Mouse (Mus musculus): ENCODE measurements around the gene Olfr618. TPM values are rescaled to one million over a fixed set of nuclear protein-coding genes. Genes with fewer than 3 reads are reported as not detected.

The Olfr618 gene
- not detected for total RNA-seq (2023)

DNA sequence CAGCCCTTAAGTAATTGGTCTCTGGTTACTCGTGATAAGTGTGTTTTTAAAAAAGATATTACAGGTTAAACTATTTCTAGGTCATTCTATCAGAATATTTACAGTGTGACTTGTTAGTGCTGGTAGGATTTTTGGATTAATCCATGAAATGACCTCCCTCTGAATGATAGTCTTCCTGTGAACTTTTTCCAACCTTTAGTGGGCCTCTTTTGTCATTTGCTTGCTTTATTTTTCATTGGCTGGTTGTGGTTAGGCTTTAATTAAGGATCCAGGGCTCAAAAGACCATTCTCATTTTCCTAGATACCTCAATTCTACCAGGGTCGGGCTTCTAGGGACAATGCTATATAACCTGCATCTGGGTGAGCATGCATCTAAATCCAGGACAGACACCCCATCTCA, at the start of gene Olfr618:
Olfr618 (plus strand) TSS at position 301 of the 400 bp plus-strand sequence.

DNA sequence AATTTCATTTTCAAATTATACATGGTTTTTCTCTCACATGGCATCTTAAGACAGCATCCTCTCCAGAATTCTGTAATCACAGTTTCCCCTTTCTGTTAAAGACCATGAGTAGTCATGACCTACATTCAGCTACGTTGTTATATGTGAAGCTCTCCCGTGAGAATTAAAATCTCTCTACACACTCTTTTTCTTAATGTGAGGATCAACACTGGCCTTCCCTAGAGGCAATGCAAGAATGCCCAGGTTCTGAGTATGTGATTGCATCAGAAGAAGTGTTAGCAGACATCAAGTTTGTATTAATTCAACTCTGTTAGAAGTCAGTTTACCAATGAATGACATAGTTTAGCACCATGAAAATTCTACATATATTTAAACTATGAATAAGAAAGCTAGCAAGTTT, 47.3 kb upstream of the Olfr618 start, which contains the start of gene Olfr612:
Olfr612 (minus strand) TSS at position 101 of the 400 bp plus-strand sequence.

DNA sequence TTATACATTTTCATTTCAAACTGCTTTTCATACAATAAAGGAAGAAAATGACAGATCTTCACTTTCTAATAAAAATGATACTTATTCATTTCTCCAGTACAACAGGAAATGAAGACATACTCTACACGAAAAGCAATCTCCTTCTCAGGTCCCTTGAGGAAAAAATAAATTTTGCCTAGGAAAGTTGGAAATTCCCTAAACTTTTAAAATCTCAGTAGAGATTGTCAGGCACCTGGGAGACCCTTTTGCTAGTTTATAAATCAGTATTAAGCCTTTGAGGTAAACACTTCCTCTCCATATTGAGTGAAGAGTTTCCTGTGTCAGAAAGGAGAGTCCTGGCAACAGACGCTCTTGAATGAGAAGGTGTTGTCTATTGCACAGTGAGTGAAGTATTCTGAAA, 42.1 kb upstream of the Olfr618 start, which contains the start of gene Olfr613:
Olfr613 (plus strand) TSS at position 301 of the 400 bp plus-strand sequence.

DNA sequence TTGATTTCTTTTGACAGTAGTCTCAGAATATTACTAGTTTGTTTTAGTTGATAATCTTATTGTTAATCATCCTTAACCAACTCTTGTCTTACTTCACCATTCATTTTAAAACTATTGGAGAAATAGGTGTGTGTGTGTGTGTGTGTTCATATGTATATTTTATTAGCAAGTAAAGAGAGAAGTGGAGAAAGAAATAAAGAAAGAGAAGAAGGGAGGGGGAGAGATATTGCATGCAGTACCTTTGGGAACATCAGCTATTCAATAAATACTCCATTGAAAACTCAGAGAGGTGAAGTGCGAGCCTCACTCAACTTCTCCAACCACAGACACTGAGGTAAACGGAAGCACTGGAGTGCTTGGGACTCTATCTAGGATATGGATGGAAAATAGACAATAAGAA, 34.1 kb upstream of the Olfr618 start, which contains the start of gene Olfr615:
Olfr615 (plus strand) TSS at position 301 of the 400 bp plus-strand sequence.

DNA sequence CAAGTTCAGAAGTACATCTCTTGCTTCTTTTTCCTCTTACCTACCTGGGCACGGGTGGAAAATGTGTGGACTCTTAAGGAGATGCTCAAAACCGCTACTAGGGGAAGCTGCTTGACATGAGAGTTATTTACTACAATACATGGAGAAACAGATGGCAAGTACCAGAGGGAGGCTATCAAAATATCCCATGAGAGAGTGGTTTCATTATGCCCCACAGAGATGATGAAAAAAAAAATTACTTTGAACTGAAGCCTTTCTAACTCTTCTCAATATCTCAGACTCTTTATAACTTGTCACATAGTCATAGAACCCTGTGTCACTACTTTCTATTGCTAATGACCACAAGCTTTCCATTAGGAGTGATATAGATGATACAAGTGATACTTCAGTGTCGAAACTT, 20.9 kb upstream of the Olfr618 start, which contains the start of gene Olfr616:
Olfr616 (minus strand) TSS at position 101 of the 400 bp plus-strand sequence.

DNA sequence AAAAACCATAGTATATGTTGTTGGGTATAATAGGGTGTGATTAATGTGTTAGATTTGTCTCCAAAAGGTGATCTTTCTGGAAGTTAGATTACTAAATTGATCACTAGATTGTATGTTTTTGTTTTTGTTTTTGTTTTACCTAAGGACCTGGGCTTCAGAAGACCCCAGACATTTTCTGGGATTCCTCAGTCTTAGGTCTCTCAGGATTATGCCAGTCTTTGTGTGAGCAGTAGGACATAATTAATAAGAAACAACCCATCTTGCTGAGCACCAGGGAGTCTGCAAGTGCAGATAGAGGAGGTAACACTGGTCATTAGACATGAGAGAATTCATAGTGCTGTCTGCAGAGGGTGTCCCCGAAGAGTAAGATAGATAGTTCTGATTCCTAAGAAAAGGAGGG, 17.1 kb upstream of the Olfr618 start, which contains the start of gene Olfr617:
Olfr617 (plus strand) TSS at position 301 of the 400 bp plus-strand sequence.

DNA sequence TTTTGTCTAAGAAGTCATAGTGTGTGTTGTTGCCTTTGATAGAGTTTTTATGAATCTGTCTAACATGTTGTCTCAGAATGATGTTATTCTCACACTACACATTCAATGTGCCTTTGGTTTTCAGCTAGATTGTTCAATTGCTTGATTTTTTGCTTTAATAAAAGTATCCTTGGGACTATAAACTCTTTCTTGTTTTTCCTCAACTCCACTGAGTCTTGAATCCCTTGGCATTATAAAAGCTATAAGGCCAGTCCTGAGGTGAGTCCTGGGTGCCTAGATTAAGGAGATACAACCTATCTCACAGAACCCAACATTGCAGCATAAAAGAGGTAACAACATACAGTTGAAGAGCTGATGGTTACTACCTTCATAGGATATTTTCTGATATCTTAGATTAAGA, 10.4 kb downstream of the Olfr618 start, which contains the start of gene Olfr619:
Olfr619 (plus strand) TSS at position 301 of the 400 bp plus-strand sequence.

DNA sequence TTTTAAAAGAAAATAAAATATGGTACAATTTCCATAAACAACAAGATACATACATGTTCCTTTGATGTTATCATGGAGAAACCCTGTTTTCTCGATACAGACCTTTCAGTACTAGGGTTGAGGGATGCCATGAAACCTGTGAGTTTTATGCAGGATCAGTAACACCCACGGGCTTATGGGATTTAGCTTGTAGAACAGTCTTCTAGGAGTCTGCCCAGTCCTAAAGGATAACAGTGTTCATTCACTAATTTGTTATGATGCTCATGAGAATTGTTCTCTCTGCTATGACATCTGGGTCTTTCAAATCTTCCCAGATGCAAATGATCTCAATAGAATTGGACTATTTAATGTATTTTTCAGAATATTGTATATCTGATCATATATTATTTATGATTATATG, 22.5 kb downstream of the Olfr618 start, which contains the start of gene Olfr620:
Olfr620 (minus strand) TSS at position 101 of the 400 bp plus-strand sequence.

DNA sequence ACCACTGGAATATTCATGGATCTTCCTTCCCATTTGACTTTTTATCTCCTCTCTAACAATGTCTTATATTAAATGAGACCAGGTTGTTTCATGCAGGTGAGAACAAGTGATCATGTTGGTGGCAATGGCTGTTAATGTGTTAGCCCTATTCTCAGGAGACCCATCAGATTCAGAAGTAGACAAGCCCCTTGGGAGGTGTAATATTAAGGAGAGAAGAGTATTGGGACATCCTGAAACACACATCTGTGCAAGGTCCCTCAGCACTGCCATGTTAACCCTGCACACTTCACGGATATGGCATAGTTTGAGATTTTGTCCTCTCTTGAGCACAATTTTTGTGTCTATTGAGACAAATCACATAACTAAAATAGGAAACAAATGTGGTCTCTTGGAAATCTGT, 52.7 kb downstream of the Olfr618 start, which contains the start of gene Olfr622:
Olfr622 (minus strand) TSS at position 101 of the 400 bp plus-strand sequence.

Other genes starting within 250 kb of the Olfr618 start
- gene Olfr600, start 240.4 kb upstream of the Olfr618 start, total RNA-seq (2023), result not detected
- not detected for gene Olfr601, start 227.4 kb upstream of the Olfr618 start, total RNA-seq (2023)
- gene Olfr603, start 203.9 kb upstream of the Olfr618 start, total RNA-seq (2023), result not detected
- not detected for gene Usp17lc, start 175.0 kb upstream of the Olfr618 start, total RNA-seq (2023)
- not detected for gene Olfr605, start 144.7 kb upstream of the Olfr618 start, total RNA-seq (2023)
- not detected for gene Olfr606, start 141.1 kb upstream of the Olfr618 start, total RNA-seq (2023)
- not detected for gene Olfr607, start 126.0 kb upstream of the Olfr618 start, total RNA-seq (2023)
- gene Olfr608, start 120.2 kb upstream of the Olfr618 start, total RNA-seq (2023), result not detected
- not detected for gene Olfr609, start 92.0 kb upstream of the Olfr618 start, total RNA-seq (2023)
- not detected for gene Olfr610, start 78.0 kb upstream of the Olfr618 start, total RNA-seq (2023)
- gene Olfr611, start 69.3 kb upstream of the Olfr618 start, total RNA-seq (2023), result not detected
- not detected for gene Olfr612, start 47.4 kb upstream of the Olfr618 start, total RNA-seq (2023)
- not detected for gene Olfr613, start 42.0 kb upstream of the Olfr618 start, total RNA-seq (2023)
- gene Olfr615, start 34.0 kb upstream of the Olfr618 start, total RNA-seq (2023), result not detected
- gene Olfr616, start 21.0 kb upstream of the Olfr618 start, total RNA-seq (2023), result not detected
- gene Olfr617, start 17.0 kb upstream of the Olfr618 start, total RNA-seq (2023), result not detected
- gene Olfr619, start 10.5 kb downstream of the Olfr618 start, total RNA-seq (2023), result not detected
- not detected for gene Olfr620, start 22.4 kb downstream of the Olfr618 start, total RNA-seq (2023)
- not detected for gene Olfr622, start 52.6 kb downstream of the Olfr618 start, total RNA-seq (2023)
- not detected for gene Olfr623, start 73.6 kb downstream of the Olfr618 start, total RNA-seq (2023)
- gene Olfr624, start 81.1 kb downstream of the Olfr618 start, total RNA-seq (2023), result not detected
- gene Olfr625-ps1, start 92.6 kb downstream of the Olfr618 start, total RNA-seq (2023), result not detected
- not detected for gene Olfr243, start 124.6 kb downstream of the Olfr618 start, total RNA-seq (2023)
- gene Olfr628, start 140.3 kb downstream of the Olfr618 start, total RNA-seq (2023), result not detected
- gene Olfr629, start 154.8 kb downstream of the Olfr618 start, total RNA-seq (2023), result not detected
- not detected for gene Olfr630, start 167.2 kb downstream of the Olfr618 start, total RNA-seq (2023)
- not detected for gene Olfr69, start 181.5 kb downstream of the Olfr618 start, total RNA-seq (2023)
- gene Olfr68, start 189.6 kb downstream of the Olfr618 start, total RNA-seq (2023), result not detected
- gene Olfr67, start 201.7 kb downstream of the Olfr618 start, total RNA-seq (2023), result not detected
- gene Hbb-bt, start 223.9 kb downstream of the Olfr618 start, total RNA-seq (2023), result 492 TPM
- gene Hbb-bs, start 238.0 kb downstream of the Olfr618 start, total RNA-seq (2023), result 2,802 TPM